Mouse (Mus musculus): Measurements from ENCODE around the gene Acot1. TPM values are rescaled to one million over a fixed set of nuclear protein-coding genes. Genes with fewer than 3 reads are reported as not detected.
"Not testable (repeated sequence)": the region's sequence is repeated elsewhere in the genome, so short reads cannot be mapped to it uniquely, and the experiment has no call there.

Gene Acot1
- 0.06 TPM for polyA plus RNA-seq (2012; fragmentation: generic; extraction: Trizol)

DNA sequence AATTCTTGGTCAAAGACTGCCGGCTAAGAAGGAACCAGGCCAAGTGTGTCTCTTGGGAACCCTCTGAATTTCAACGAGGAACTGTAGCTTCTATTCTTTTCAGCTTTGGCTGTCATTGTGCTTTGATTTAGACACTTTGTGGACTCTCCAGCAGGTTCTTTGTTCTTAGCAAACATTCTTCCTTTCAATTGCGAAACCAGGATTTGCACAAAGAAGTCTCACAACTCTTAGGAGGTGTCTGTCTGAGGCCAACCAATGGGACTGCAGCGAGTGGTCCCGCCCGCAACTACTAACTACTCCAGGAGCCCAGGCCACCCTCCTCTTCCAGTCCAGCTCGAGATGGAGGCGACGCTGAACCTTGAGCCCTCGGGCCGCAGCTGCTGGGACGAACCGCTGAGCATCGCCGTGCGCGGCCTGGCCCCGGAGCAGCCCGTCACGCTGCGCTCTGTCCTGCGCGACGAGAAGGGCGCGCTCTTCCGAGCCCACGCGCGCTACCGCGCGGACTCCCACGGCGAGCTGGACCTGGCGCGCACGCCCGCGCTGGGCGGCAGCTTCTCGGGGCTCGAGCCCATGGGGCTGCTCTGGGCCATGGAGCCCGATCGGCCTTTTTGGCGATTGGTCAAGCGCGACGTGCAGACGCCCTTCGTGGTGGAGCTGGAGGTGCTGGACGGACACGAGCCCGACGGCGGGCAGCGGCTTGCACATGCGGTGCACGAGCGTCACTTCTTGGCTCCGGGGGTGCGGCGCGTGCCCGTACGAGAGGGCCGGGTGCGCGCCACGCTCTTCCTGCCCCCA is at the start of gene Acot1:
Acot1 (plus strand) TSS at position 320 of the 795 bp plus-strand sequence.
- H3K79me2 ChIP-seq (ENCODE audit: control insufficient read depth, insufficient read depth); H3ac ChIP-seq (ENCODE audit: control insufficient read depth, insufficient read length); H3K4me3 ChIP-seq; H3K36me3 ChIP-seq (ENCODE audit: control insufficient read depth, insufficient read depth): not testable (repeated sequence)
- peaks cover 25% of the 10 kb centered on the region for H3K27me3 ChIP-seq (ENCODE audit: control insufficient read depth, insufficient read depth, insufficient read length)
- peak within 1 kb of the TSS; percentile 5 for H3K4me2 ChIP-seq (ENCODE audit: low read depth)

DNA sequence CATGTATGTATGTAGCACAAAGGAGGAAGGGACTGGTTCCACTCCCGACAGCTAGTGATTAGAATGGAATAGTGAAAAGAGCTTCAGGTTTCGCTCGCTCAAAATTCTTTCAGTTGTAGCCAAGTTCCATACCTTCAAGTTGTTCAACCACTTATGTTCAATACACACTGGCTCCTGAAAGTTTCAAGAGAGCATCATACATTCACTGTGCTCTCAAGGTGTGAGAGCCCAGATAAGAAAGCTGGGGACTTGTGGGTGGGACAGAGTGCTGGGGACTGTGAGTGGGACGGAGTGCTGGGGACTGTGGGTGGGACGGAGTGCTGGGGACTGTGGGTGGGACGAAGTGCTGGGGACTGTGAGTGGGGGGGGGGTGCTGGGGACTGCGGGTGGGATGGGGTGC is 44.1 kb upstream of the Acot1 start:
- H3ac ChIP-seq (ENCODE audit: control insufficient read depth, insufficient read length) = no peak overlapping the region
- H3K79me2 ChIP-seq (ENCODE audit: control insufficient read depth, insufficient read depth) = no peaks in the 10 kb centered on the region
- no peak overlapping the region for H3K4me2 ChIP-seq (ENCODE audit: low read depth)
- no peaks in the 10 kb centered on the region for H3K27me3 ChIP-seq (ENCODE audit: control insufficient read depth, insufficient read depth, insufficient read length)
- no peak overlapping the region for H3K4me3 ChIP-seq
- TF ChIP-seq SRF (IDR thresholded peaks at IDR 0.05; ENCODE audit: control insufficient read depth, insufficient read length, low read depth) = no peak
- no peak for TF ChIP-seq E2F4 (IDR thresholded peaks at IDR 0.05; ENCODE audit: insufficient read depth)
- no peak for TF ChIP-seq TCF12 (IDR thresholded peaks at IDR 0.05; ENCODE audit: insufficient read depth, poor library complexity, severe bottlenecking)
- no peak for TF ChIP-seq CEBPB (IDR thresholded peaks at IDR 0.05; ENCODE audit: insufficient read depth, poor library complexity, severe bottlenecking)
- no peak for TF ChIP-seq MYOG (IDR thresholded peaks at IDR 0.05; ENCODE audit: control insufficient read depth in 1 of 3, insufficient read depth in 1 of 3, insufficient read length in 2 of 3, low read depth in 2 of 3)
- no peak for TF ChIP-seq MYOD1 (IDR thresholded peaks at IDR 0.05; ENCODE audit: control insufficient read depth in 1 of 3, insufficient read length in 2 of 3, low read depth in 2 of 3)
- no peak for TF ChIP-seq MAX (IDR thresholded peaks at IDR 0.05; ENCODE audit: low read depth)
- H3K36me3 ChIP-seq (ENCODE audit: control insufficient read depth, insufficient read depth) = no peaks in the 10 kb centered on the region

DNA sequence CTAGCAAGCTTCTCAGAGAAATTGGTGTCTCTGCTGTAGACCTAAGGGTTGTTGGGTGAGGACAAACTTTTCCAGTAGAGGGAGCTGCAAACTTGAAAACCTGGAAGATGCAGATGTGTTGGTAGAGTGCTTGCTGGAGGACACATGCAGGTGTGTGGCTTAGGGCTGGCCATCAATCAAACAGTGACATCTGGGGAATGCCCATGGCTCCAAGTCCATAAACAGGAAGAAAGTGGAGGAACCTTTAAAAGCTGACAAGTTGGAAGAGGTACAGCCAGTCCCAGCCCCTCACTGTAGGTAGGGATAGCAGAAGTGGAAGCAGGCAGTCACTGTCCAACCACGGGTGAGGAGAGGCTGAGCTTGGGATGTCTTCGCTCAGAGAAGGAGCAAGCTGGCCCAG is 37.2 kb upstream of the Acot1 start:
- Histone ChIP-seq H3K27me3 (ENCODE audit: control insufficient read depth, insufficient read depth, insufficient read length) (peaks cover 6% of the 10 kb centered on the region), H3ac (ENCODE audit: control insufficient read depth, insufficient read length) (no peak overlapping the region), H3K4me3 (no peak overlapping the region), H3K4me2 (ENCODE audit: low read depth) (no peak overlapping the region), H3K36me3 (ENCODE audit: control insufficient read depth, insufficient read depth) (no peaks in the 10 kb centered on the region), H3K79me2 (ENCODE audit: control insufficient read depth, insufficient read depth) (no peaks in the 10 kb centered on the region)
- TF ChIP-seq POLR2A (IDR thresholded peaks at IDR 0.05; ENCODE audit: insufficient read length, low read depth) = no peak
- TF ChIP-seq MYOG (IDR thresholded peaks at IDR 0.05; ENCODE audit: control insufficient read depth in 1 of 3, insufficient read depth in 1 of 3, insufficient read length in 2 of 3, low read depth in 2 of 3) = no peak
- TF ChIP-seq CEBPB (IDR thresholded peaks at IDR 0.05; ENCODE audit: insufficient read depth, poor library complexity, severe bottlenecking) = no peak
- no peak for TF ChIP-seq MAX (IDR thresholded peaks at IDR 0.05; ENCODE audit: low read depth)
- TF ChIP-seq TCF12 (IDR thresholded peaks at IDR 0.05; ENCODE audit: insufficient read depth, poor library complexity, severe bottlenecking) = no peak
- no peak for TF ChIP-seq POLR2AphosphoS2 (IDR thresholded peaks at IDR 0.05; ENCODE audit: insufficient read length, low read depth)
- no peak for TF ChIP-seq REST (IDR thresholded peaks at IDR 0.05; ENCODE audit: insufficient read depth, insufficient read length)
- no peak for TF ChIP-seq USF1 (IDR thresholded peaks at IDR 0.05; ENCODE audit: low read depth)
- TF ChIP-seq SRF (IDR thresholded peaks at IDR 0.05; ENCODE audit: control insufficient read depth, insufficient read length, low read depth) = no peak
- no peak for TF ChIP-seq E2F4 (IDR thresholded peaks at IDR 0.05; ENCODE audit: insufficient read depth)

DNA sequence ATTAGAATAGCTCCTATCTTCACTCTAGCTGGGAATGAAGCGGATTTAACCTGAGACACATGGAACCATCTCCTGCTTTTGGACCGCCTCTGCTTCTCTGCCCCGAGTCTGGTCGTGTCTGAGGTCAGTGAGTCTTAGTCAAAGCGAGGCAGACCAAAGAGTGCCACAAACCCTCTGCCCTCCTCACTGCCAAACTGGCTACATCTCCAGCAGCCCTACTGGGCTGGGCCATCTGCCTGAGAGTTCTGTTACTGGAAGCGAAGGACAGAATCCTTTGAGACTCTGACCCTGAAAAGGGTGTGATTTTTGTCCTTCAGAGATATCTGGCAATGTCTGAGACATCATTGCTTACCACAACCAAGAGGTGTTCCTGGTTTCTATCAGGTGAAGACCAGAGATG is 30.4 kb upstream of the Acot1 start:
- no peak overlapping the region for H3K4me3 ChIP-seq
- no peaks in the 10 kb centered on the region for H3K79me2 ChIP-seq (ENCODE audit: control insufficient read depth, insufficient read depth)
- TF ChIP-seq CEBPB (IDR thresholded peaks at IDR 0.05; ENCODE audit: insufficient read depth, poor library complexity, severe bottlenecking) (no peak), USF1 (IDR thresholded peaks at IDR 0.05; ENCODE audit: low read depth) (no peak), POLR2AphosphoS2 (IDR thresholded peaks at IDR 0.05; ENCODE audit: insufficient read length, low read depth) (no peak), POLR2A (IDR thresholded peaks at IDR 0.05; ENCODE audit: insufficient read length, low read depth) (no peak), MAX (IDR thresholded peaks at IDR 0.05; ENCODE audit: low read depth) (no peak), SRF (IDR thresholded peaks at IDR 0.05; ENCODE audit: control insufficient read depth, insufficient read length, low read depth) (no peak), REST (IDR thresholded peaks at IDR 0.05; ENCODE audit: insufficient read depth, insufficient read length) (no peak), MYOG (IDR thresholded peaks at IDR 0.05; ENCODE audit: control insufficient read depth in 1 of 3, insufficient read depth in 1 of 3, insufficient read length in 2 of 3, low read depth in 2 of 3) (no peak), TCF12 (IDR thresholded peaks at IDR 0.05; ENCODE audit: insufficient read depth, poor library complexity, severe bottlenecking) (no peak), MYOD1 (IDR thresholded peaks at IDR 0.05; ENCODE audit: control insufficient read depth in 1 of 3, insufficient read length in 2 of 3, low read depth in 2 of 3) (no peak), TCF3 (IDR thresholded peaks at IDR 0.05; ENCODE audit: insufficient read length, low read depth) (no peak), E2F4 (IDR thresholded peaks at IDR 0.05; ENCODE audit: insufficient read depth) (no peak)
- no peaks in the 10 kb centered on the region for H3K36me3 ChIP-seq (ENCODE audit: control insufficient read depth, insufficient read depth)
- H3K27me3 ChIP-seq (ENCODE audit: control insufficient read depth, insufficient read depth, insufficient read length) = peaks cover 22% of the 10 kb centered on the region
- H3ac ChIP-seq (ENCODE audit: control insufficient read depth, insufficient read length) = no peak overlapping the region
- H3K4me2 ChIP-seq (ENCODE audit: low read depth) = no peak overlapping the region

DNA sequence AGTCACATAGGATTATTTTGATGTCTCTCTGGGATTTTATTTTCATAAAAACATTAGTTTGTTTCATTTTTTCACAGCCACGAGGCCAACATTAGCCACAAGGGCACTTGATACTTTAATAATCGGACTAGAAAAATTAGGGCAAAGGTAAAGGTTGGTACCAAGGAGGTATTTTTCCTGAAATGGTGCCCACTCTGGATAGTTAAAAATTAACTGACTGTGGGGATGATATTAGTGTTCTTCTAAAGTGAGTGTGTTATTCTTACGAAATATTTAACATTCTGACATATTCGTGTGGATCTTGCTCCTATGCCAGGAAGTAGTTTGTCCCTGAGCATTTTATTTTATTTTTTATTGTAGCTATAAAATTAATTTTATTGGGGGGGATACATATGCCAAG is 27.7 kb upstream of the Acot1 start:
- no peaks in the 10 kb centered on the region for H3K36me3 ChIP-seq (ENCODE audit: control insufficient read depth, insufficient read depth)
- no peak overlapping the region for H3ac ChIP-seq (ENCODE audit: control insufficient read depth, insufficient read length)
- TF ChIP-seq TCF12 (IDR thresholded peaks at IDR 0.05; ENCODE audit: insufficient read depth, poor library complexity, severe bottlenecking) (no peak), SRF (IDR thresholded peaks at IDR 0.05; ENCODE audit: control insufficient read depth, insufficient read length, low read depth) (no peak), E2F4 (IDR thresholded peaks at IDR 0.05; ENCODE audit: insufficient read depth) (no peak), MYOG (IDR thresholded peaks at IDR 0.05; ENCODE audit: control insufficient read depth in 1 of 3, insufficient read depth in 1 of 3, insufficient read length in 2 of 3, low read depth in 2 of 3) (no peak), USF1 (IDR thresholded peaks at IDR 0.05; ENCODE audit: low read depth) (no peak), CEBPB (IDR thresholded peaks at IDR 0.05; ENCODE audit: insufficient read depth, poor library complexity, severe bottlenecking) (no peak), POLR2A (IDR thresholded peaks at IDR 0.05; ENCODE audit: insufficient read length, low read depth) (no peak), TCF3 (IDR thresholded peaks at IDR 0.05; ENCODE audit: insufficient read length, low read depth) (no peak), MAX (IDR thresholded peaks at IDR 0.05; ENCODE audit: low read depth) (no peak), MYOD1 (IDR thresholded peaks at IDR 0.05; ENCODE audit: control insufficient read depth in 1 of 3, insufficient read length in 2 of 3, low read depth in 2 of 3) (no peak), POLR2AphosphoS2 (IDR thresholded peaks at IDR 0.05; ENCODE audit: insufficient read length, low read depth) (no peak), REST (IDR thresholded peaks at IDR 0.05; ENCODE audit: insufficient read depth, insufficient read length) (no peak)
- H3K4me2 ChIP-seq (ENCODE audit: low read depth) = no peak overlapping the region
- no peak overlapping the region for H3K4me3 ChIP-seq
- no peaks in the 10 kb centered on the region for H3K79me2 ChIP-seq (ENCODE audit: control insufficient read depth, insufficient read depth)
- H3K27me3 ChIP-seq (ENCODE audit: control insufficient read depth, insufficient read depth, insufficient read length) = peaks cover 21% of the 10 kb centered on the region

Measured in myocyte (in vitro differentiated cells).